Mouse (Mus musculus) neural tube, embryonic 10.5 days (tissue): Measurements from ENCODE around the gene Nrros.

ENCODE experiments used
- DNase-seq: peaks from one replicate; pipeline ENCODE4 v3.0.0-alpha.2; 2017; ENCODE audit warnings: low spot score; ENCODE audit errors: extremely low spot score

Gene Nrros

DNA sequence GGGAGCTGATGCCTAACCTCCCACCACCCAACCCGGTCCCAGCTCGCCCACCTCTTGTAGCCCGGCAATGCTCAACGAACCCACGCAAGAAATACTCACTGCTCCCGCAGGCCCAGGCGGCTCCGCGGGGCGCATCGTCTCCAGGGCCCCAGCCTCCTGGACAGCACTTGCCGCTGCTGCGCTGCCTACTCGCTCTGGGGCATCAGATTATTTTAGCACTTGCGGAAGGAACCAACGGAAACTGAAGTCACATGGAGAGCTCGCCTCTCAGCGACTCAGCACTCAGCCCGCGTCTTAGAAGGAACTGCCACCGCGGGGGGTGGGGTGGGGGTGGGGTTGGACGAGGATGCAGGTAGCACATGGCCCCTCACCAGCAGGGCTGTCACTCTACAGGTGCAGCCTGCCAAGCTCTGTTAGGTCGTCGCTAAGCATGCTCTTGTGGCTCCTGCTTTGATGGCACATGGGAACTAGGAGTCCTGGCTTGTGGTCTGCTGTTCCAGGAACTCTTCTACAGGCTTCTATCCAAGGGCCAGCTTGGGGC is at the start of gene Nrros:
Gene Nrros (minus strand): TSS at position 314 of the 541 bp plus-strand sequence.
- peak; percentile 35 for DNase-seq

DNA sequence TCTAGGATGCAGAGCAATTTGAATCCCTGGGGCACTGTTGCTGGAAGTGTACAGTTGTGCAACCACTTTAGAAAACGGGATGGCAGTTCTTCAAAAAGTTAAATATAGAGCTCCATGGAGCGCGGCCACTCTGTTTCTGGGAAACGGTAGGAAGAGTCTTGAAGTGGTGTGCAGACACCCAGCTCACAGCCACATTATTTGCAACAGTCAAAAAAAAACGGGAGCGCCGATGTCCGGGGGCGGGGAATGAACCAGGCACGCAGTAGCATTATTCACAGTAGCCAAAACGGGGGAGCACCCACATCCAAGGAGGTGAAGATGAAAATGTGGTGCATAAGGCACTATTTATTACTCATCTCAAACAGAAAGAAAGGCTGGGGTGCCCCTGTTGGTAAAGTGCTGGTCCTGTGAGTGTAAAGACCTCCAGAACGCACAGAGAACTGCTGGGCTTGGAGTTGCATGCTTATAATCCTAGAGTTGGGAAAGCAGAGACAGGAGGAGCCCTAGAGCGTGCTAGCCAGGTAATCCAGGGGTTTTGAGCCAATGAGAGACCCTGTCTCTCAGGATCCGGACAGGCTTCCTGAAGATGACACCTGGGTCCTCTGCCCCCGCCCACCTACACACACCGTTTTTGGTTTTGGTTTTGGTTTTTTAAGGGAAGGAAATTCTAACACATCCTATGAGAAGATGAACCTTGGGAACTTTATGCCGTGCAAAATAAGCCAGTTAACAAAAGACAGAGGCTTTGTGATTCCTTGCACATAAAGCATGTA is 49.6 kb upstream of the Nrros start:
- no peak for DNase-seq

DNA sequence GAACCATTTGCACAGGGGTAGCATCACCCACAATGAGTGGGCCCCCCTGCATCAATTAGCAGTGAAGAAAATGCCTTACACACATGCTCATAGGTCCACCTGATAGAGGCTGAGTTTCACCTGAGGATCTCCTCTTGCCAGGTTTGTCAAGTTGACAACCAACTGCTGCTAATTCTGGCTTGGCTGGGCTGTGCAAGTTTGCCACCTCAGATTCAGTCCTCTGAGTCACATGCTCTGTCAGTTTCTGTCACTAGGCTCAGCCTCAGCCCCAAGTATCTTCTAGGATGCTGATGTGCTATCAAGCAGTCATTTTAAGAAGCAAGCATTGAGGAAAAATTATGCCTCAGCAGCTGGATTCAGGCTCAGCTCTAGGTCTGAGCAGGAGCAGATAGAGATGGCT is 48.8 kb upstream of the Nrros start:
- no peak for DNase-seq

- DNase-seq, result no peak
These were observed 39.5 kb upstream of the Nrros start for GRCm38 (mm10) chr16:32204902-32205301.

- DNase-seq, result no peak
These were observed 37.3 kb upstream of the Nrros start for GRCm38 (mm10) chr16:32202681-32203080.

DNA sequence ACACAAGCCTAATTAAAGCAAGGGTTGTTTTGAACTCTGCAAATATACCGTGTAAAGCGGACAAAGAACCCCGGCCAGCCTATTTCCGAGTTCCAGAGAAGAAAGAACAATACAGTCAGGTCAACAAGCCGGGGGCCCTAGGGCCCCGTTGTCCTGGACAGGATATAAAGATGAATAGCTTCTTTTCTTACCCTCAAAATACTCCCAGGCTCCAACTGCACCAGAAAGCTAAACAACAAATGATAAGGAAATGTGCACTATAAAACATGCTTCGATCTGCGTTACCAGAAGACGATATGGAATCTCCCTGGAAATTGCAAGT is 35.6 kb upstream of the Nrros start:
- no peak for DNase-seq

DNA sequence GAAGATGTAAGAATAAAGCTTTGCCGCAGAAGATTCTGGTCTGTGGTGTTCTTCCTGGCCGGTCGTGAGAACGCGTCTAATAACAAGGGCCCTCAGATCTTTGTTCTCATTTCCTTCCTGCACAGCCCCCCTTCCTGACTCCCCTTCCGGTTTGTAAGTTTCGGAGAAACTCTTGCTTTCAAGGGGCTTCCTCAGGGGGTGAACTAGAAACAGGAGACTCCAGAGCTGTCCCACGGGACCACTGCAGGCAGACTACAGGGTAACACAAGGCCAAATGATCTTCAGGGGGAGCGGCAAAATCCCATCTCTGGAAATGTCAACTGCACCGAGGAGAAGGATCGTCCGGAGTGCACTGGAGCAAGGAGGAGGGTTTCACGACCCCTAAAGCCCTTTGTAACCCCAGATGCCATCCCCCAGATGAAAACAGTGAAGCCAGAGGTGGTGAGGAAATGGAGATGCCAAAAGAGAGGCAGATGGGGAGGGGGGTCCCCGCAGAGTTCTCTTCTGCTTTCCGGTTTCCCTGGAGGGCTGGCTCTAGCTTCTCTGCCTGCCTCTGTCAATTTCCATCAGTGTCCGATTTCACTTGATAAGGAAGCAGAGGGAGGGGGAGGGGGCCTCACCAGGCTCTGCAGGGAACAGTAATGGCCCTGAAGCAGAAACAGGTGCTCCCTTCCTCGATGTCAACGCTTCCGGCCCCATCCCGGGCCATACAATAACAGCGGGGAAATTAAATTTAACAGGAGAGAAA is 35.0 kb upstream of the Nrros start:
- DNase-seq, result peak; percentile 30

GRCm38 (mm10) chr16:32190011-32190441 is 24.6 kb upstream of the Nrros start:
- DNase-seq, result no peak

DNA sequence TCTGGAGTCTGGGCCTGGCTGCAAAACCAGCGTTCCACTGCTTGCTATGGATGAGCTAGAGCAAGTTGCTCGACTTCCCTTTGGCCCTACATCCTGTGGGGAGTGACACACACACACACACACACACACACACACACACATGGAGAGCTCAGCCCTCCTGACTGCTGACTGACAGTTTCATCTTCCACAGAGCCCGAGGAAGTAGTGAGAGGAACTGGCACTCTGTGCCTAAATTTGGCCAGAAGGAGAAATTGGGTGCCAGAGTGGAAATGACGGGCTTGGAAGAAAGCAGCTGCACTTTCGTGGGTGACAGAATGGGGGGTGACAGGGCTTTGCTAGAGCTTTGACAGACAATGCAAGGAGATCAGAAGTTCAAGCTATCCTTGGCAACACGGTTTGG is 23.7 kb upstream of the Nrros start:
- DNase-seq, result no peak

DNA sequence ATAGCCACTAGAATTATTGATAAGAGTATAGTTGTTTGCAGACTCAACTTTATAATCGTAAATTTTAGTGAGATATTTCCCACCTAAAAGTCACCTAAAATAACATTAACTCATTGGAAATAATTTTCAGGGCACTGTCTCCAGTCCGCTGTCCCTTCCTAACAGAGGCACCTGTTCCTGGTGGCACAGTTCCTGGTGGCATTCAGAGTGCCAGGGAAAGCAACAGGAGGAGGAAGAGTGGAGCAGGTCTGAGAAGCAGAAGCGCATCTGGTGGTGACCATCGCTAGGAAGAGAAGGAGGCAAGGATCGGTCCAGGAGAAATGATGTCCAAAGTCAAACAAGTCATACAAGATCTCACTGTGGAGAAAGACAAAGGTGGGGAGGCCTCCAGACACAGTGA is 20.7 kb upstream of the Nrros start:
- DNase-seq, result no peak

GRCm38 (mm10) chr16:32179333-32179901 is 14.0 kb upstream of the Nrros start, which contains the start of gene Bex6:
Bex6 (plus strand) TSS chr16:32179823.
- no peak for DNase-seq

DNA sequence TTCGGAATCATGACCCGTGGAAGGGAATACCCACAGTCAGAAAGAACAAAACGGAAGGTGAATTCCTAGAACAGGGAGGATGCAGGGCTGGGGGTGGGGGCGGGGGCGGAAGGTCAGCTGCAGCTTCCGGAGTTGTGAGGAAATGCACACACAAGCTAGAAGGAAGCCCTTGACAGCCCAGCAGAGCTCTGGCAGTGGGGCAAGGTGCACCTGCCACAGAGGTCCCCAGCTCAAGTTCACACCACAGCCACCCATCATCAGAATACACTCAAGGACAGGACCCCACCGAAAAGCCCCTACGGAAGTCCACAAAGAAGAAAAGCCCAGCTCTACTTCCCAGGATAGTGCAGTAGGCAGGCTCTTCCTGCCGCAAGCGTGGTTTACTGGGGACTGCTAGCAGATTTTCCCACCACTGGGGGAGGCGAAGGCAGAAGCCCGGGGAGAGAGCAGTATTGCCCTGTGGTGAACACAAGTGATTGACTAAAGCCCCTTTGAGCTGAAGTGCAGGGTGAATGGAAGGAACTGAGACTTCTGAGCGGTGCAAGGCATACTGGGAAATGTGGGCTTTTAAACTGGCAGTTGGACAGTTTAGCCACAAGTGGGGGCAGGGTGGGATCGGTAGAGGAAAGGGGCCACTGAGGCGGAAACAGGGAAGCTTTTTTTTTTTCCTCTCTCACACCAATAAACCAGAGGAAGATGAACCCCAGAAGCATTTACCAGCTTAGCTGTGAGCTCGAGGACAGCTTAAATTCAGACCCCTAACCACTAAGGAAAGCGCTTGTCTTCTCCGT is 11.7 kb upstream of the Nrros start:
- no peak for DNase-seq

DNA sequence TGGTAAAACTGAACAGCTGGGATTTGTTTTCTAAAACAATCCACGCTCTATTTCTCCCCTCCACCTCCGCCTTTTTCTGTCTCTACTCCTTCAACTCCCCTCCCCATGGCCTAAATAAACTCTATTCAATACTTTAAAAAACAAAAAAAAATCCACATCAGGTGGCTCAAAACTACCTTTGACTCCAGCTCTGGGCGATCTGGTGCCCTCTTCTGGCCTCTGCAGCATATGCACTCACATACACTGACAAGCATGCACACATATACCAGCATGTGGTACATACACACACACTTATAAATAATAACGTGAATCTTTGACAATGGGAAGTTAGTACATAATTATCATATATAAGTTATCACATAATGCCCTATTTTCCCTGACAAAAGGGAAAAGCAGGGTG is 9.6 kb upstream of the Nrros start:
- DNase-seq, result no peak

- no peak for DNase-seq
These were observed 9.1 kb upstream of the Nrros start for GRCm38 (mm10) chr16:32174340-32175005.

DNA sequence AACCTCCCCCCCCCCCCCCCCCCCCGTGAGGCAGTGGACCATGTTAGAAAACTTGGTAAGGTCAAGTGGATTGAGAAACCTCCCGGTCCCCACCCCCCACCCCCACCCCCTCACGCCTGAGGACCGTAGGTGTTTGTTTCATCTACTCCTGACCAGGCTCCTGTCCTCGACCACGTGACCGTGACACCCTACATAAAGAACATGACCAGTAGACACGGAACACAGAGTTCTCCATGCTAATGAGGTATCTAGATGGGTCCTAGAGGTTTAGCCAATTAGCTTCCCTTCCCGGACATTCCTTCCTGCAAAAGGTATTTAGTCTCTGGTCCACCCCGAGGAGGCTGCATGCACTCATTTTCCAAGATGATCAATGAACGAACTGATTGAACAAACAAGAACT is 8.0 kb upstream of the Nrros start:
- no peak for DNase-seq

DNA sequence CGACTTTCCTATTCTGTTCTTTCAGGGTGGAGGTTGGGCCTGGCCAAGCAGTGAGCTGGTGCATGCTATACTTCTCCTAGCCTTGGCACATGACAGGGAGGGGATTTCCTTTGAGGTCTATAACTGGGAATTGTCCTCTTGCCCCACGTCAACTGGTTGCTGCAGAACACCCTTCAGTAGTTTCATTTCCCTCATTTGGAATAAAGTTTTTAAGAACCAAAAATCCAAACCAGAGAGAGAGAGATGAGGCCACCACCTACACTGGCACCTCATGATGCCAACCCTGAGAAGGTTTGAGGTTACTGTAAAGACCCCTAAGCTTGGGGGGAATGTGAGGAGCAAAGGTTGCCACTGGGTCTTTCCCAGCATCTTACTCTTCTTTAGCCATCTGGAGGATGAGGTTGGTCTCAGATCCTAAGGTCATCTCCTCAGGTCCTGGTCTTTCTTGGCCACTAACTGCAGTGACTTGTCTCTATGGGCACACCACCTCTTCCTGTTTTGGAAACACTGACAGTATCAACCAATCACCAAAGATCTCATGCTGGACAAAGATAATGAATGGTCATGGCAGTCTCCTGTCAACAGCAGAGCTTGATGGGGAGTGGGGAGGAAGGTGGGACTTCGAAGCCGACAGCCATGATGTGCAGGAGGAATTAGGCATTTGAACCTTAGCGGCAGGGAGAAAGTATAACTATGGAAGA is 5.8 kb upstream of the Nrros start:
- DNase-seq, result no peak

DNA sequence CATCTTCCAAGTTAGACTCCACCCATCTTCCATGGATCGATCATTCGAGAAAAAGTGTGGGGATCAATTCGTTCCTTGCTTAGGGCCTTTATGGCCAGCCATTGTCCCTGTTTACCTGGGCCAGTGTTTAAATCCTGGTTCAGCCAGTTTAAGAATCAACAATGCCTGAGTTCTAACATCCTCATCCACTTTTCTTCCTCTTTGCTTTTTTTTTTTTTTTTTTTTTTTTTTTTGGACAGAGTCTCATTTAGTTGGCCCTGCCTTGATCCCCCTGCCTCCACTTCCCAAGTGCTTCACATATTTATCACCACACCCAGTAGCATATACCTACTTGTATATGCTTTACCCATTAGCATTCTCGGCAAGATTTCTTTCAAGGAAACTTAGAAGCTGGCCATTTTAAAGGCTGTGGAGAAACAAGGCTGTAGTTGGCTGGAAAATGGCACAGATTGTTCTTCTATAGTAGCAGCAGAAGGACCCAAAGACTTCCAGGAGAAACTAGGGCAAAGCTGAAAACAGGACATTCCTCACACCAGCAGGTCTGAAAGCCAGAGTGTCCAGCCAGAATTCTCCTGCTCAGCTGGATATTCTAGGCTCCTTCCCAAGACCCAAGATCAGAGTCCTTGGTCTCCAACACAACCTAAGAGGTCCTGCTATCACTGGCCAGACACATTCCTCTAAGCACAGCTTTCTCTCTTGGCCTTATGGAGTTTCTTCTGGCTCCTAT is 2.6 kb upstream of the Nrros start:
- no peak for DNase-seq

- no peak for DNase-seq
These were observed 882 bp downstream of the Nrros start for GRCm38 (mm10) chr16:32164396-32165027.

DNA sequence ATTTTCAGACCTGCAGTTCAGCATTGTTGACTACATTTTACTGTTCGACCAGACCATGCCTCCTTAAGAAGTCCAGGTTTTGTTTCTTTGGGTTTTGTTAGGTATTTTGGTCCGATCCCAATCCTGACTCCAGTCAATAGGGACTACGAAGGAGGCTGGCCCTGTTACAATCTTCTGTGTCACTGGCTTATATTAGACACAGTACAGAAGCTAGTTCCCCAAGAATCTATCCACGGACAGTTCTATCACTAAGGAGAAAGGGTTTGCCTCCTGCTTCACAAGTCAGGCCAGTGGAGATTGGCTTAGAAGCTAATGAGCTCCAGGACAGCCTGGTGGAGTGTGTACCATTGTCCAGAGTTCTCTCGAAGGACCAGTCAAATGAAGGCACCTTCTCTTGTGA is 1.5 kb downstream of the Nrros start:
- no peak for DNase-seq
